Mouse (Mus musculus) MEL (cell line): ENCODE results near the gene Zzz3.

Source experiments
- CHD1 ChIP-seq: IDR thresholded peaks from 2 replicates; pipeline ENCODE4 v1.6.1; 2012; ENCODE audit warnings: low read depth, mild to moderate bottlenecking, inconsistent platforms, low read length, improper control_type of control experiment
- CTCF ChIP-seq, 3 experiments: IDR thresholded peaks in 2 of 3; conservative IDR thresholded peaks in 1 of 3; 2 replicates each; pipeline ENCODE4 v1.5.1; 2011 to 2012; ENCODE audit warnings: low read length in 3 of 3, low read depth in 2 of 3, mild to moderate bottlenecking in 2 of 3, improper control_type of control experiment in 1 of 3, inconsistent platforms in 1 of 3, mixed read lengths in 1 of 3, moderate library complexity in 1 of 3; ENCODE audit not compliant: control insufficient read depth in 1 of 3, insufficient read depth in 1 of 3, poor library complexity in 1 of 3, severe bottlenecking in 1 of 3
- GATA1 ChIP-seq: IDR thresholded peaks from 2 replicates; pipeline ENCODE4 v1.6.1; 2011; ENCODE audit warnings: low read depth, low read length, improper control_type of control experiment
- POLR2A ChIP-seq, 2 experiments: IDR thresholded peaks; 2 replicates each; pipeline ENCODE4 v1.6.1; 2011 to 2012; ENCODE audit warnings: low read length in 2 of 2, mild to moderate bottlenecking in 2 of 2, control low read depth in 1 of 2, improper control_type of control experiment in 1 of 2, low read depth in 1 of 2, moderate library complexity in 1 of 2; ENCODE audit not compliant: control insufficient read depth in 1 of 2, insufficient read depth in 1 of 2, poor library complexity in 1 of 2

DNA sequence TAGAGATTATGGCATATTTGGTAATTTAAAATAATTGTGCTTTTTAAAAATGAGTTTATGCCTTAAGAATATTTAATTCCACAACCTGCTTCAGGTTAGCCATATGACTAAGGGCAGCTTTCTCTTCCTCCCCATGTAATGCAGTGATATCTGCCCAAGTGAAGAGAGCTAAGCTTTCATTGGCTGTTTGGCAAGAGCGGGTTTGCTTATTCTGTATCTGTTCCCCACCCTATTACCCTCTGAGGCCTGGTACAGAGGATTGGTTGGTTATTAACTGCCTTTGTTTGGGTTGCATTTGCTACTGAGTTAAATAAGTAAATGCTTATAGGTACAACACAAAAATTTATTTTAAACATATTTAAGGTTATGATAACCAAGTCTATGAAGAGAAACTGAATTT lies 51.7 kb downstream of the Zzz3 start:
- TF ChIP-seq POLR2A (IDR thresholded peaks at IDR 0.05; ENCODE audit: control insufficient read depth in 1 of 2, insufficient read depth in 1 of 2, low read depth in 1 of 2, low read length in 2 of 2, poor library complexity in 1 of 2) (no peak), GATA1 (no peak), CTCF (IDR thresholded peaks at IDR 0.05 in 2 of 3, conservative IDR thresholded peaks at IDR 0.05 in 1 of 3; ENCODE audit: control insufficient read depth in 1 of 3, insufficient read depth in 1 of 3, low read depth in 2 of 3, low read length in 3 of 3, poor library complexity in 1 of 3, severe bottlenecking in 1 of 3) (no peak), CHD1 (no peak)
